Mouse (Mus musculus) embryonic facial prominence, embryonic 15.5 days (tissue): Measurements from ENCODE around the gene Orai2. TPM values are rescaled to one million over a fixed set of nuclear protein-coding genes. Genes with fewer than 3 reads are reported as not detected.
A peak's percentile ranks its signal among the peaks of the same experiment; 100 is the strongest.
"Not testable (repeated sequence)": the region's sequence is repeated elsewhere in the genome, so short reads cannot be mapped to it uniquely, and the experiment has no call there.

Source experiments
- ATAC-seq: fragments of 200-750 bp; cut with Nextera tagmentation; 2 replicates; pipeline ENCODE4 v1.8.0; 2017; ENCODE audit warnings: low read depth, moderate TSS enrichment; ENCODE audit not compliant: insufficient number of reproducible peaks, low FRiP score, low TSS enrichment
- H3K27ac ChIP-seq: fragments of 300-500 bp; sonication (generic); replicated peaks from 2 replicates; pipeline ENCODE4 v1.5.1; 2015; ENCODE audit warnings: mild to moderate bottlenecking, inconsistent platforms
- H3K27me3 ChIP-seq: fragments of 300-500 bp; sonication (generic); 2 replicates; pipeline ENCODE4 v1.6.1; 2015; ENCODE audit warnings: inconsistent platforms
- H3K36me3 ChIP-seq: fragments of 300-500 bp; sonication (generic); 2 replicates; pipeline ENCODE4 v1.6.1; 2015; ENCODE audit warnings: mild to moderate bottlenecking, inconsistent platforms
- H3K4me1 ChIP-seq: fragments of 300-500 bp; sonication (generic); 2 replicates; pipeline ENCODE4 v1.6.1; 2015; ENCODE audit warnings: inconsistent platforms
- H3K4me2 ChIP-seq: fragments of 300-500 bp; sonication (generic); replicated peaks from 2 replicates; pipeline ENCODE4 v1.6.1; 2015; ENCODE audit warnings: mild to moderate bottlenecking, inconsistent platforms
- H3K4me3 ChIP-seq: fragments of 300-500 bp; sonication (generic); replicated peaks from 2 replicates; pipeline ENCODE4 v1.5.1; 2015; ENCODE audit warnings: mild to moderate bottlenecking, inconsistent platforms
- H3K9ac ChIP-seq: fragments of 300-500 bp; sonication (generic); 2 replicates; pipeline ENCODE4 v1.6.1; 2015; ENCODE audit warnings: inconsistent platforms
- H3K9me3 ChIP-seq: fragments of 300-500 bp; sonication (generic); replicated peaks from 2 replicates; pipeline ENCODE4 v1.6.1; 2016; ENCODE audit warnings: inconsistent platforms
- WGBS: fragments of 180-500 bp; shearing (Covaris S2); methylation state at CpG from one replicate; pipeline ENCODE4 v1.1.7; 2015; 5-methylcytosine and 5-hydroxymethylcytosine counted together
- polyA plus RNA-seq: library from polyadenylated mRNA; unstranded; fragments of >200 nt; fragmentation: Nextera tagmentation; extraction: Ambion mirVana; gene quantifications from 2 replicates; pipeline ENCODE4 v1.2.1, GENCODE M21; 2015

The Orai2 gene
- polyA plus RNA-seq, 1 experiment from 2014 or later: 18.3 TPM

GRCm38 (mm10) chr5:136122165-136122564, 48.3 kb downstream of the Orai2 start:
- 86% methylated on average over 10 of the region's 10 CpGs for WGBS
- Histone ChIP-seq H3K4me3 (no peak overlapping the region), H3K27ac (no peak overlapping the region), H3K36me3 (peaks cover 73% of the 10 kb centered on the region), H3K4me2 (no peak overlapping the region), H3K9me3 (no peaks in the 10 kb centered on the region), H3K9ac (no peak overlapping the region), H3K27me3 (no peaks in the 10 kb centered on the region), H3K4me1 (peaks cover 12% of the 10 kb centered on the region)
- ATAC-seq: no peak

- H3K9ac ChIP-seq: peak overlapping the region; percentile 91
- H3K27ac ChIP-seq: peak overlapping the region; percentile 72; the same call in 1 of the 2 replicates
- WGBS: under 1% methylated on average over 22 of the region's 22 CpGs
- H3K4me1 ChIP-seq: peaks cover 22% of the 10 kb centered on the region
- peak overlapping the region; percentile 85 for H3K4me2 ChIP-seq
- peak overlapping the region; percentile 90 for H3K4me3 ChIP-seq
- peaks cover 29% of the 10 kb centered on the region for H3K36me3 ChIP-seq
- 0 out of 2 replicates have a peak, but pooled peaks have one; percentile 47 for ATAC-seq
- no peaks in the 10 kb centered on the region for H3K27me3 ChIP-seq
- no peaks in the 10 kb centered on the region for H3K9me3 ChIP-seq
Observed at GRCm38 (mm10) chr5:136116784-136117112, 53.8 kb downstream of the Orai2 start.

- 3% methylated on average over 42 of the region's 42 CpGs for WGBS
- H3K4me3 ChIP-seq: peak within 1 kb of the TSS; percentile 90
- ATAC-seq: peak; percentile 93
- H3K4me2 ChIP-seq: peak within 1 kb of the TSS; percentile 85
- peaks cover 23% of the 10 kb centered on the region for H3K36me3 ChIP-seq
- H3K4me1 ChIP-seq: peaks cover 22% of the 10 kb centered on the region
- peak within 1 kb of the TSS; percentile 91 for H3K9ac ChIP-seq
- peak within 1 kb of the TSS; percentile 72; the same call in 1 of the 2 replicates for H3K27ac ChIP-seq
- no peaks in the 10 kb centered on the region for H3K27me3 ChIP-seq
- no peaks in the 10 kb centered on the region for H3K9me3 ChIP-seq
Observed at GRCm38 (mm10) chr5:136115891-136116783, 54.4 kb downstream of the Orai2 start, which contains the start of gene Polr2j. Polr2j (plus strand) TSS chr5:136116631.

GRCm38 (mm10) chr5:136113546-136113945, 57.0 kb downstream of the Orai2 start:
- H3K9ac ChIP-seq, H3K27me3 ChIP-seq, ATAC-seq, H3K4me3 ChIP-seq, H3K9me3 ChIP-seq, H3K36me3 ChIP-seq, H3K27ac ChIP-seq, H3K4me2 ChIP-seq: not testable (repeated sequence)
- WGBS: 40% methylated on average over 4 of the region's 4 CpGs
- H3K4me1 ChIP-seq: peaks cover 22% of the 10 kb centered on the region

- Histone ChIP-seq H3K4me2 (no peak overlapping the region), H3K4me3 (no peak overlapping the region), H3K4me1 (no peaks in the 10 kb centered on the region), H3K27me3 (no peaks in the 10 kb centered on the region), H3K36me3 (no peaks in the 10 kb centered on the region; the same call in 1 of the 2 replicates), H3K9ac (no peak overlapping the region), H3K9me3 (no peaks in the 10 kb centered on the region), H3K27ac (no peak overlapping the region)
- 70% methylated on average over 3 of the region's 3 CpGs for WGBS
- no peak for ATAC-seq
Observed at GRCm38 (mm10) chr5:136109042-136109441, 61.5 kb downstream of the Orai2 start.

GRCm38 (mm10) chr5:136108486-136108885, 62.0 kb downstream of the Orai2 start:
- Histone ChIP-seq H3K27ac (no peak overlapping the region), H3K9ac (no peak overlapping the region), H3K9me3 (no peaks in the 10 kb centered on the region), H3K4me2 (no peak overlapping the region), H3K36me3 (no peaks in the 10 kb centered on the region; the same call in 1 of the 2 replicates), H3K4me1 (no peaks in the 10 kb centered on the region), H3K27me3 (no peaks in the 10 kb centered on the region), H3K4me3 (no peak overlapping the region)
- whole genome bisulfite sequencing: 45% methylated on average over 2 of the region's 2 CpGs
- no peak for ATAC-seq

- Histone ChIP-seq H3K4me1 (peaks cover 9% of the 10 kb centered on the region), H3K9me3 (no peaks in the 10 kb centered on the region), H3K27ac (no peak overlapping the region), H3K4me3 (no peak overlapping the region), H3K27me3 (peaks cover 10% of the 10 kb centered on the region; the same call in 1 of the 2 replicates), H3K36me3 (no peaks in the 10 kb centered on the region; the same call in 1 of the 2 replicates), H3K9ac (no peak overlapping the region), H3K4me2 (no peak overlapping the region)
- WGBS: 79% methylated on average over 5 of the region's 5 CpGs
- no peak for ATAC-seq
Observed at GRCm38 (mm10) chr5:136104511-136104910, 66.0 kb downstream of the Orai2 start.

GRCm38 (mm10) chr5:136102099-136102820, 68.3 kb downstream of the Orai2 start:
- H3K4me2 ChIP-seq: peak overlapping the region; percentile 71
- H3K4me3 ChIP-seq: peak overlapping the region; percentile 34
- H3K9me3 ChIP-seq: no peaks in the 10 kb centered on the region
- H3K27ac ChIP-seq: no peak overlapping the region
- H3K36me3 ChIP-seq: no peaks in the 10 kb centered on the region; the same call in 1 of the 2 replicates
- no peak overlapping the region for H3K9ac ChIP-seq
- ATAC-seq: peak; percentile 71
- peaks cover 10% of the 10 kb centered on the region; the same call in 1 of the 2 replicates for H3K27me3 ChIP-seq
- WGBS: 6% methylated on average over 41 of the region's 41 CpGs
- H3K4me1 ChIP-seq: peaks cover 9% of the 10 kb centered on the region

GRCm38 (mm10) chr5:136098536-136098935, 72.0 kb downstream of the Orai2 start:
- Histone ChIP-seq H3K9me3 (no peaks in the 10 kb centered on the region), H3K27me3 (peaks cover 10% of the 10 kb centered on the region; the same call in 1 of the 2 replicates), H3K4me2 (no peak overlapping the region), H3K4me3 (no peak overlapping the region), H3K9ac (no peak overlapping the region), H3K27ac (no peak overlapping the region), H3K4me1 (peaks cover 9% of the 10 kb centered on the region), H3K36me3 (no peaks in the 10 kb centered on the region)
- no peak for ATAC-seq
- WGBS: 85% methylated on average over 10 of the region's 10 CpGs
